Mouse (Mus musculus) small intestine, adult 2 months (tissue): ENCODE results near the gene Fdx1.

Experiments
- CTCF ChIP-seq: fragments of 200-500 bp; IDR thresholded peaks from 2 replicates; pipeline ENCODE4 v1.5.1; 2012; ENCODE audit warnings: low read depth, mild to moderate bottlenecking, control low read depth, inconsistent platforms, low read length, moderate library complexity, mixed read lengths; ENCODE audit not compliant: insufficient replicate concordance, insufficient read length; ENCODE audit errors: extremely low read depth
- POLR2A ChIP-seq: fragments of 200-500 bp; IDR thresholded peaks from 2 replicates; pipeline ENCODE4 v1.6.1; 2012; ENCODE audit warnings: low read depth, mild to moderate bottlenecking, control low read depth, inconsistent platforms, low read length, moderate library complexity

- TF ChIP-seq POLR2A (no peak), CTCF (no peak)
These were observed 36.7 kb downstream of the Fdx1 start for GRCm38 (mm10) chr9:51926629-51927028.
